Mouse (Mus musculus) ES-E14 (cell line): Measurements from ENCODE around the gene Tsga13. TPM values are rescaled to one million over a fixed set of nuclear protein-coding genes. Genes with fewer than 3 reads are reported as not detected.

Source experiments
- DNase-seq: peaks from one replicate; pipeline ENCODE4 v3.0.0-alpha.2; 2013; ENCODE audit warnings: low read depth, low spot score
- H3K27ac ChIP-seq: 2 replicates; pipeline ENCODE4 v1.5.1; 2012; ENCODE audit warnings: low read depth, mild to moderate bottlenecking, low read length, moderate library complexity, mixed read lengths; ENCODE audit not compliant: poor library complexity, insufficient read depth, severe bottlenecking
- H3K36me3 ChIP-seq: 2 replicates; pipeline ENCODE4 v1.6.1; 2012; ENCODE audit warnings: mild to moderate bottlenecking, low read length, moderate library complexity, mixed read lengths; ENCODE audit not compliant: control insufficient read depth, poor library complexity, insufficient read depth, severe bottlenecking
- H3K4me1 ChIP-seq, 2 experiments: fragments of 150-350 bp in 1 of 2; sonication (generic) in 1 of 2; 2 replicates each; pipeline ENCODE4 v1.6.1; 2012; ENCODE audit warnings: low read length in 2 of 2, mild to moderate bottlenecking in 1 of 2, mixed read lengths in 1 of 2; ENCODE audit not compliant: control insufficient read depth in 2 of 2, insufficient read depth in 2 of 2, poor library complexity in 1 of 2
- H3K4me3 ChIP-seq, 2 experiments: fragments of 150-350 bp in 1 of 2; sonication (generic) in 1 of 2; 2 replicates each; pipeline ENCODE4 v1.5.1; 2012; ENCODE audit warnings: low read length in 2 of 2, low read depth in 1 of 2, mild to moderate bottlenecking in 1 of 2, mixed read lengths in 1 of 2; ENCODE audit not compliant: insufficient read depth in 1 of 2, poor library complexity in 1 of 2, severe bottlenecking in 1 of 2
- H3K9ac ChIP-seq: 2 replicates; pipeline ENCODE4 v1.6.1; 2012; ENCODE audit warnings: low read depth, mild to moderate bottlenecking, low read length, mixed read lengths; ENCODE audit not compliant: poor library complexity, insufficient read depth, severe bottlenecking
- H3K9me3 ChIP-seq: fragments of 150-350 bp; sonication (generic); 2 replicates; pipeline ENCODE4 v1.6.1; 2012; ENCODE audit warnings: low read depth, mild to moderate bottlenecking, low read length; ENCODE audit not compliant: control insufficient read depth, insufficient read depth
- CHD2 ChIP-seq: IDR thresholded peaks from 2 replicates; pipeline ENCODE4 v1.6.1; 2014; ENCODE audit warnings: mild to moderate bottlenecking, low read depth, low read length, inconsistent platforms
- HCFC1 ChIP-seq: IDR thresholded peaks from 2 replicates; pipeline ENCODE4 v1.6.1; 2012; ENCODE audit warnings: low read length, inconsistent platforms, borderline replicate concordance; ENCODE audit not compliant: insufficient read depth
- MAFK ChIP-seq: IDR thresholded peaks from 2 replicates; pipeline ENCODE4 v1.6.1; 2014; ENCODE audit warnings: mild to moderate bottlenecking, low read depth, low read length, inconsistent platforms; ENCODE audit not compliant: insufficient read depth
- ZC3H11A ChIP-seq: IDR thresholded peaks from 2 replicates; pipeline ENCODE4 v1.6.1; 2012; ENCODE audit warnings: low read depth, mild to moderate bottlenecking, inconsistent platforms, low read length, borderline replicate concordance
- ZNF384 ChIP-seq: IDR thresholded peaks from 2 replicates; pipeline ENCODE4 v1.6.1; 2012; ENCODE audit warnings: low read depth, low read length, inconsistent platforms
- in situ Hi-C, 2 experiments: fragments of 600-800 bp; cut with MboI; formaldehyde crosslinking; loops; one replicate each; pipeline ENCODE4 v1.15.1; 2025; ENCODE audit warnings: low sequenced_read_pairs in 2 of 2, inconsistent platforms in 1 of 2; ENCODE audit not compliant: unreplicated experiment in 2 of 2
- total RNA-seq: library from RNA; depleted of rRNA; stranded (reverse); fragments of 300-350 nt; gene quantifications from 2 replicates; pipeline ENCODE4 v1.2.3, GENCODE M21; 2012; rRNA removed

Tsga13 gene
- not detected in 2 replicates for total RNA-seq

GRCm38 (mm10) chr6:30915473-30915872, at the start of gene Tsga13:
Gene Tsga13 (minus strand): TSS chr6:30915573.
- Histone ChIP-seq H3K4me1 (no peaks in the 10 kb centered on the region), H3K9ac (no peak within 1 kb of the TSS), H3K36me3 (no peaks in the 10 kb centered on the region), H3K9me3 (no peaks in the 10 kb centered on the region), H3K27ac (no peak within 1 kb of the TSS), H3K4me3 (no peak within 1 kb of the TSS)
- no peak for TF ChIP-seq ZC3H11A
- no peak for TF ChIP-seq MAFK
- TF ChIP-seq ZNF384, result no peak
- no peak for TF ChIP-seq CHD2
- no peak for TF ChIP-seq HCFC1
- no peak for DNase-seq
- in situ Hi-C loops, result no loop called here

- in situ Hi-C loops, result no loop called here
Observed at GRCm38 (mm10) chr6:30958736-30959540, 43.6 kb upstream of the Tsga13 start, which contains the start of gene Klf14. Gene Klf14 (minus strand): TSS chr6:30959078.

GRCm38 (mm10) chr6:30957784-30958735, 42.7 kb upstream of the Tsga13 start:
- TF ChIP-seq ZC3H11A (no peak), HCFC1 (no peak), CHD2 (no peak), MAFK (no peak), ZNF384 (no peak)
- no peak overlapping the region for H3K27ac ChIP-seq
- in situ Hi-C loops, result no loop called here
- peak; percentile 36 for DNase-seq
- peak overlapping the region; percentile 61 to 76 for H3K4me3 ChIP-seq
- peak overlapping the region; percentile 39 for H3K9ac ChIP-seq
- peaks cover 0 to 6% of the 10 kb centered on the region in 2 experiments; a peak in 1 of 4 replicates for H3K4me1 ChIP-seq
- H3K36me3 ChIP-seq, result no peaks in the 10 kb centered on the region
- H3K9me3 ChIP-seq, result no peaks in the 10 kb centered on the region

More at GRCm38 (mm10) chr6:30958736-30959540, 43.6 kb upstream of the Tsga13 start, which contains the start of gene Klf14:
- peaks cover 0 to 6% of the 10 kb centered on the region in 2 experiments; a peak in 1 of 4 replicates for H3K4me1 ChIP-seq
- peak; percentile 20 for DNase-seq
- peak; percentile 92 for TF ChIP-seq ZNF384
- no peak for TF ChIP-seq CHD2
- H3K9ac ChIP-seq, result peak within 1 kb of the TSS; percentile 39
- H3K4me3 ChIP-seq, result peak within 1 kb of the TSS; percentile 61 to 76
- H3K36me3 ChIP-seq, result no peaks in the 10 kb centered on the region
- no peaks in the 10 kb centered on the region for H3K9me3 ChIP-seq
- no peak within 1 kb of the TSS for H3K27ac ChIP-seq

DNA sequence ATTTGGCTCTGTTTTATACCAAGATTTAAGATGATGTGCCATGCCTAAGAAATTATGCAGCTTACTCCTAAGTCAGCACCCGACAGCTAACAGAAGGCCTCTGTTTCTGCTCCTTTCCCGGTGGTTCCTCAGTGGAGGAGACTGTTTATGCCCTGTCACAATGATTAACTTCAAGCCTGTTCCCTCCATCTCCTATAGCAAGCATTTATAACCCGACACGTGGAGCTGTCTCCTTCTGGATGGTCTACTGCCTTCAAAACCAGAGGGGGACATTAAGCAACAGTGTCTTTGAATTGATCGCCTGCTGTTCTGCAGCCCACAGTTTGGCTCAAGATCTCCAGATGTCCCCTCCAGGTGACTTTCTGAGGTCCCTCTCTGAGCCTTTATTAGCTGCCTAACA, 23.9 kb upstream of the Tsga13 start:
- no peak for DNase-seq
- Histone ChIP-seq H3K4me1 (no peaks in the 10 kb centered on the region), H3K9me3 (no peaks in the 10 kb centered on the region), H3K9ac (no peak overlapping the region), H3K27ac (no peak overlapping the region), H3K36me3 (no peaks in the 10 kb centered on the region), H3K4me3 (no peak overlapping the region)
- TF ChIP-seq ZC3H11A (no peak), HCFC1 (no peak), ZNF384 (no peak), MAFK (no peak), CHD2 (no peak)
- in situ Hi-C loops, result no loop called here
